Mouse (Mus musculus): ENCODE results near the gene Adgrb3.

- TF ChIP-seq CTCF (IDR thresholded peaks at IDR 0.05; ENCODE audit: low read depth, low read length) (no peak), POLR2A (IDR thresholded peaks at IDR 0.05; ENCODE audit: borderline replicate concordance, low read depth, low read length) (no peak)
Observed at GRCm38 (mm10) chr1:25075952-25076351, 753.6 kb downstream of the Adgrb3 start.
